ENCODE assay signal across 22 mouse cellular contexts in genomic region chr19:23061906-23062305, GRCm38 (mm10).
"Had no signal": no experiment of that assay in that cellular context is flagged by ENCODE, and none has a peak within 500 bp of the region (broad histone marks: within the 10 kb centered on the region; RNA-seq: fewer than 3 reads in every experiment).

No protein-coding gene starts in this region.

- H3K36me3 ChIP-seq: kidney, embryonic 15.5 days; liver, embryonic 12.5 days; liver, embryonic 15.5 days; midbrain, embryonic 12.5 days; midbrain, embryonic 15.5 days; neural tube, embryonic 12.5 days; neural tube, embryonic 15.5 days had no signal

- H3K27me3 ChIP-seq: kidney, embryonic 15.5 days; midbrain, embryonic 15.5 days; neural tube, embryonic 12.5 days; neural tube, embryonic 15.5 days had no signal

- ATAC-seq: inflammation-experienced regulatory T-cells, adult 6 months; intestine, embryonic 16.5 days; liver, embryonic 12.5 days; midbrain, embryonic 15.5 days had no signal

- H3K27ac ChIP-seq: kidney, embryonic 15.5 days; layer of hippocampus, adult 2 months; left cerebral cortex, adult 2 months; liver, embryonic 12.5 days; liver, embryonic 15.5 days; macrophage; midbrain, embryonic 12.5 days; midbrain, embryonic 15.5 days; neural tube, embryonic 12.5 days; neural tube, embryonic 15.5 days had no signal

- H3K4me3 ChIP-seq: kidney, embryonic 15.5 days; layer of hippocampus, adult 2 months; left cerebral cortex, adult 2 months; liver, embryonic 12.5 days; liver, embryonic 15.5 days; midbrain, embryonic 12.5 days; midbrain, embryonic 15.5 days; neural tube, embryonic 12.5 days; neural tube, embryonic 15.5 days had no signal

- H3K9me3 ChIP-seq: kidney, embryonic 15.5 days; liver, embryonic 12.5 days; liver, embryonic 15.5 days; midbrain, embryonic 12.5 days; midbrain, embryonic 15.5 days; neural tube, embryonic 12.5 days; neural tube, embryonic 15.5 days had no signal

- H3K9ac ChIP-seq: kidney, embryonic 15.5 days; liver, embryonic 12.5 days; liver, embryonic 15.5 days; lung, embryonic 14.5 days; midbrain, embryonic 12.5 days; midbrain, embryonic 15.5 days; neural tube, embryonic 12.5 days; neural tube, embryonic 15.5 days had no signal

- H3K4me2 ChIP-seq: kidney, embryonic 15.5 days; liver, embryonic 12.5 days; liver, embryonic 15.5 days; lung, embryonic 14.5 days; midbrain, embryonic 12.5 days; midbrain, embryonic 15.5 days; neural tube, embryonic 12.5 days; neural tube, embryonic 15.5 days had no signal

- DNase-seq: kidney, adult 8-10 months; kidney, postnatal 14 days; layer of hippocampus, adult 9-11 months; layer of hippocampus, postnatal 36 days; right cerebral cortex, adult 18-20 months; right cerebral cortex, postnatal 14 days; right cerebral cortex, postnatal 4 days; thymus, adult 18-20 months; thymus, postnatal 36 days had no signal
